Mouse (Mus musculus) T-cell, adult 2 months (primary cell): ENCODE measurements around the gene Gm21616.
"Not testable (repeated sequence)": the region's sequence is repeated elsewhere in the genome, so short reads cannot be mapped to it uniquely, and the experiment has no call there.

Experiments used
- DNase-seq: peaks from one replicate; pipeline ENCODE4 v3.0.0; 2022; ENCODE audit warnings: low spot score

The Gm21616 gene

DNA sequence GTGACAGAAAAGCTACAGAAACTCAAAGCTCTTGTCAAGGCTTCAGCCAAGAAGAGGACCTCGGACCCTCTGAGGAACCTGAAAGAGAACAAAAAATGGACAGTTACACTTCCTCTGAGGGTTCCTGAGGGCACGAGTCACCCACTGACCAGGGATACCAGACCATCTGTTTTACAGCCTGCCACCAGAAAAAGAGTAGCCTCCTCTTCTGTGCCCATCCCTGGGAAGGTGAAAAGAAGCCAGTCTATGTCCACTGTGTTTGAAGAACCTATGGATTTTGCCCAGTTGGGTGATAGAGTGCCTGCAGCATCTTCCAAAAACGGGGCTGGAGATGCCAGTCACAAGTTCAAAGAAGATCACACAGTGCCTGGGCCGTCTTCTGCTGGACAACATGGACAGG is at the start of gene Gm21616:
Gm21616 (plus strand) TSS at position 301 of the 400 bp plus-strand sequence.
- DNase-seq: not testable (repeated sequence)
